Mouse (Mus musculus): ENCODE measurements around the gene Vps9d1. TPM values are rescaled to one million over a fixed set of nuclear protein-coding genes. Genes with fewer than 3 reads are reported as not detected.

Vps9d1 gene
- 65.3 and 87.9 TPM in 2 replicates for polyA plus RNA-seq (2012)

DNA sequence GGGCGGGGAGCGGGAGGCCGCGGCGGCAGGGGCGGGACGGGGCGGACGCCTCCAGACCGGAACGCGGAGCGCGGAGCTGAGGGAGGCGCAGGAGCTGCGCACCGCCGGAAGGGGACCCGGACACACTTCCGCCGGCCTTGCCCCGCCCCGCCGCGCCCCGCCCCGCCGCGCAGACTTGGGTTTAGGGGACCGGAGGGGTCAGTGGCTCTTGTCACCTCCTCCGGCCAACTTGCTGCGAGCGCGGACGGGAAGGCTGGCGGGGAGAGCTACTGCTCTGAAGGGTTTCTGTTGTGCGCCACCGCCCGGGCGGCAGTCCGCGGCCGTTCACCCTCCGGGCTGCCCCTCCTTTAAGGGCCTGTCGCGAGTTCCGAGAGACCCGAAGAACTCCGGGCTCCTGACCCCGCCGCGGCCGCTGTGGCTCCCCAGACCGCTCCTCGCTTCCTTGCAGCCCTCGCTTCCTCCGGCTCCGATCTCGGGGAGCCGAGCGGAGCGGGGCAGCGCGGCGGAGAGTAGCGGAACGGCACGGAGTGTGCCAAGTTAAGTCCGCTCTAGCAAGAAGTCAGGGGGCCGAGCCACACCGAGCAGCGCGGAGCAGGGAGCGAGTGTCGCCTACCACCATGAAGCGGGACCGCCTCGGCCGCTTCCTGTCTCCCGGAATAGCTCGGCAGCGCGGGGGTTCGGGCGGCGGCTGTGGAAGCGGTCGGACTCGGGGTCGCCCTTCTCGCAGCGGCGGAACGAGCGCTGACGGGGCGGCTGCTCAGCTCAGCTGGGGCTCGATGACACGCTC is at the start of gene Vps9d1, which contains the start of gene Zfp276:
TSS of gene Vps9d1 (minus strand) at position 250 of the 787 bp plus-strand sequence.
TSS of gene Zfp276 (plus strand) at position 97 of the 787 bp plus-strand sequence.
- TF ChIP-seq GATA1 (IDR thresholded peaks at IDR 0.05; ENCODE audit: low read length), result no peak

DNA sequence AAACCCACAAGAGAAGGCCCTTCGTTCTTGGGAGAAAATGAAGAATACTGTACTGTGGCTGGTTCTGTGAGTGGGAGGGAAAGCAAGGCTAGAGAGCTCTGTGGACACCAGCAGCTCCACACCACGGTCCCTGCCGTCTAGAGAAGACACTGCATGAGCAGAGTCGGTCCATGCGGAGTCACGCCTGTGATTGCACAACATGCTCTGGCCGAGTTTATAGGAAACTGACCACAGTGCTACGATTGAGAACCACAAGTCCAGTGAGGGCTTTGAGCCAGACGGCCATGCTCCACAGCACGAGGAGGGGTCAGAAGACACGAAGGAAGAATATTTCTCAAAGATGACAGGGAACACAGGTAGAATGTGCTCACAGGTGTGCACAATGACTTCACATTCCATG is 44.2 kb upstream of the Vps9d1 start:
- no peak for TF ChIP-seq GATA1 (IDR thresholded peaks at IDR 0.05; ENCODE audit: low read length)

DNA sequence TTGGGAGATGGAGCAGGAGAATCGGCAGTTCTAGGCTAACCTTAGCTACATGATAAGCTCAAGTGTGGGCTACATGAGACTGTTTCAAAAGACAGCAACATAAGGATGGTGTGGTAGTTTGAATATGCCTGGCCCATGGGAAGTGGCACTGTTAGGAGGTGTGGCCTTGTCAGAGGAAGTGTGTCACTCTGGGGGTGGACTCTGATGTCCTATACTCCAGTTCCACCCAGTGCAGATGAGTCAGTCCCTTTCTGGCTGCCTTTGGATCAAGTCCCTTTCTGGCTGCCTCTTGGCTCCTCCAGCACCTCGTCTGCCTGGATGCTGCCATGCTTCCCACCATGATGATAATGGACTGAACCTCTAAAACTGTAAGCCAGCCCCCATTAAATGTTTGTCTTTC is 38.6 kb upstream of the Vps9d1 start:
- no peak for TF ChIP-seq GATA1 (IDR thresholded peaks at IDR 0.05; ENCODE audit: low read length)

DNA sequence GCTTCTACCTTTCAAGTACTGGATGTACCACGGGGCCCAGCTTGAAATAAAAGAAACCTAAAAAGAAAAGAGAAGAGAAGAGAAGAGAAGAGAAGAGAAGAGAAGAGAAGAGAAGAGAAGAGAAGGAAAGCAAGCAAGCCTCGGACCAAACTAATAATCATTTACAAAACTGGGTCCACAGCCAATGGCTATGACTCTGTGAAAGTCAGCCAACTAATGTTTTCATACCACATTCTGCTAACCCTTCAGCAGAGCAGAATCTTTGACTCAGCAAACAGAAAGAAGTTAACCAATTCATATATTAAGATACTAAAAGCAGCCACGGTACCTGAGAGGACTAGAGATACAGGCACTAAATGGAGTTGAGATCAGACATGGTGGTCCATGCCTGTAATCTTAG is 38.1 kb upstream of the Vps9d1 start:
- no peak for TF ChIP-seq GATA1 (IDR thresholded peaks at IDR 0.05; ENCODE audit: low read length)

DNA sequence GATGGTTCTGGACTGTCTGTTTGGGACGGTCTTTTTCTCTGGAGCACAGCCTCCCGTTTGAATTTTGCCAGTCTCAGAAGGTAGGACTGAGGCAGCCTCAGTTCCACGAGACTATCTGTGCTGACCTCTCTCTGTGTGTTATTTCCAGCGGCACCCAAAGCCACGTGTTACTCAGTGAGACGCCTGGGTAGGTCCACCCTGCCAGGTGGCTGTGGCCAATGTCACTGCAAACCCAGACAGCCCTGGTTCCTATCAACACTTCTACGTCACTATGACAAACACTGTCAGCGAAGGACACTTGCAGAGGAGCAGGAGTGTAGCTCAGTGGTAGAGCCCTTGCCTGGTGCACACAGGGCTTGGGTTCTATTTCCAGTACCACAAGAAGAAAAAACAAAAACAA is 37.6 kb upstream of the Vps9d1 start:
- TF ChIP-seq GATA1 (IDR thresholded peaks at IDR 0.05; ENCODE audit: low read length), result no peak

DNA sequence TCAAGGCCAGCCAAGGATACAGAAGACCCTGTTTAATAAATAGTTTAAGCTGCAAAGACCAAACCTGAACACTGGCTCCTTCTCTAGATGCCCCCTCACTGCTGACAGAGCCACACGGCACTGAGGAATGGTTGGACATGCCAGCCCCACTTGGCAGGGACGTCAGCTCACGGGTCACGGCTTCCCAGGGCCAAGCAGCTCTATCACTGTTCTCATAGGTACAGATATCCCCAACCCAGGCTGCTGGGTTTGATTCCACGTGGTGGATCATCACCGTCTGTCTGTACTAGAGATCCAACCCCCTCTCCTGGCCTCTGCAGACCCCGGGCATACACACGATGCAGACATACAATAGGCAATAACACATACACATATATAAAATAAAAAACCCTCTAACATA is 36.5 kb upstream of the Vps9d1 start:
- no peak for TF ChIP-seq GATA1 (IDR thresholded peaks at IDR 0.05; ENCODE audit: low read length)

DNA sequence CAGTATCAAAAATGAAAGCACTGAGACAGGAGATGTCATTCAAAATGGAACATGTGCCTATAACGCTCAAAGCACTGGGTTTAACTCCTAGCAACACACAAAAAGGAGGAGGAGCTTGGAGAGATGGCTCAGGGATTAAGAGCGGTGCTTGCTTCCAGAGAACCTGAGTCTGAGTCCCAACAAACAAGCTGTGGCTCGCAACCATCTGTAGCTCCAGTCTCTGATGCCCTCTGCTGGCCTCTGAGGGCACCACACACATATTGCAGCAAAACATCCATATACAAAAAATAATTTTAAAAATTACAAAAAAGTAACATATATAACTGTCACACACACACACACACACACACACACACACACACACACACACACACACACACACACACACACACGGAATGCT is 36.0 kb upstream of the Vps9d1 start:
- no peak for TF ChIP-seq GATA1 (IDR thresholded peaks at IDR 0.05; ENCODE audit: low read length)

DNA sequence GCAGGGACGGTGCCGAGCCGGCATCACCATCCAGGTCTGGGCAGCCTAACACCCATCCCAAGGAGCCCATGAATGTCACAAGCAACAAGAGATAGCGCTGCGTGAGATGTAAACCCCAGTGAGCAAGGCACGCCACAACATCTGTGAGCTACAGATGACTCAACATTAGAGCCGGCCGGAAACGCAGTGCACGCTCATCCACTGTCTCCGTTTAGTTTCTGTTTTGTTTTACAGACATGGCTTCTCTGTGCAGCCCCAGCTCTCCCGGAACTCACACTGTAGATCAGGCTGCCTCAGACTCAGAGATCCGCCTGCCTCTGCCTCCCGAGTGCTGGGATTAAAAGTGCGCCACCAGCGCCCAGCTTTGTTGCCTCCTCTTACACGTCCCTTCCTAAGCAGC is 33.2 kb upstream of the Vps9d1 start:
- no peak for TF ChIP-seq GATA1 (IDR thresholded peaks at IDR 0.05; ENCODE audit: low read length)

DNA sequence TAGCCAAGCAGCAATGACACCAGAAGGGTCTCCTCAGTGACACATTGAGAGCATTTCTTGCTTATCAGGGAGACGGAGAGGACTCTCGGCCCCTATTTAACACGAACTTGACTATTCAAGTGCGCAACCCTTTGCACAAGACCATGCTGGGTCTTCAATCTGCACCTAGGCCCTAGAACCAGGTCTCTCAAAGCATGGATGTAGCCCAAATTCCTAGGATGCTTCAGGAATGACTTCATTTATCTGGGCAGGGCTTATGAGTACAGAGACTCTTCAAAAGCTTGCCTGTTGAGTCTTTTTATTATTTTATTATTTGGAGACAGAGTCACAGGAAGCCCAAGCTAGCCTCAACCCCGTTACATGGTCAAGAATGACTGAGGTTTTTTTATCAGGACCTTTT is 30.3 kb upstream of the Vps9d1 start:
- TF ChIP-seq GATA1 (IDR thresholded peaks at IDR 0.05; ENCODE audit: low read length), result no peak

DNA sequence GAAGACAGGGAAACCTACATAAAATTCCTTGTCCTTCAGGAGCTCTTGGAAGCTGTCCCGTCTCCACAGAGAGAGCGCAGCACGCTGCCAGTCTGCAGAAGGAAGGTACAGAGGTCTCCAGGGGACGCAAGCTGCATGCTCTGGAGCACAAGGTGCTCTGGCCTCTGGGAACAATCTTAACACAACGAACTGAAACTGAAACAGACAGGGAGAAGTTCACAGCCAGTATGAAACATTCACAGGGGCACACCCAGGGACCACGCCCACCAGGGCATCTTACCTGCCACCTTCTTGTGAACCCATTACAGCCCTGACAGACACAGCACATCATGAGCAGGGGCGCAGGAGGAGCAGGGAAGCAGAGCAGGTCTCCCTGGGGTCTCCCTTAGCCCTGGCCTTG is 29.8 kb upstream of the Vps9d1 start:
- TF ChIP-seq GATA1 (IDR thresholded peaks at IDR 0.05; ENCODE audit: low read length), result no peak

DNA sequence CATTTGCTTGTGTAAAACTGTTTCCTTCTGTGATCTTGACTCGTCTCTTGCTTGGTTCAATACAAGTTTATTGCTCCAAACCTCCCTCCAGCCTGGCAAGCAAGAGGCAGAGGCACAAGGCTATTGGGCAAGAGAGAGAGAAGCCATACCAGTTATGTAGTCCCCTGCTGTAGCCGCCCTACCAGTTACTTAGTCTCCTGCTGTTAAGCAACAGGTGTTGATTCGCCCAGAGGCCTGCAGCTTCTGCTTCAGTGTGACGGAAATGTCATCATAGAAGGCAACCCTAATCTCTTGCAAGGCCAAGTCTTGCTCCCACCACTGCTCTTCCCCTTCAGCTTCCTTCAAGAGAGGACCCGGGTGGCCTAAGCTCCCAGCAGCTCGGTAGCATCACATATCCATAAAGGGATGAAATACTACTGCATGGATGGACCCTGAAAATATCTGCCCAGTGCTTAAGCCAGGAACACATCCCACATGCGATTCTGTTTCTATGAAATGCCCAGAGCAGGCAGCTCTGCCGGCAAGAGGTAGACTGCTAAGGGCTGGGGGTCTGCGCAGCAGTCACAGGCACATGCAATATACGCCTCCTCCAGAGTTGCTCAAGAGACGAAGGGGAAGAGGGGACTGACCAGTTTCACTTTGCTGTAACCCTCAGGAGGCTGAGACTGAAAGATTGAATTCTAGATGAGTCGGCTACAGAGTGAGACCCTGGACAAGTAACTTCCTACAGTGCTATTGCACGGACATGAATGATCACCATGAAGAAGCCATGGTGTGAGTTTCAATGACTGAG is 26.4 kb upstream of the Vps9d1 start:
- TF ChIP-seq GATA1 (IDR thresholded peaks at IDR 0.05; ENCODE audit: low read length), result no peak

DNA sequence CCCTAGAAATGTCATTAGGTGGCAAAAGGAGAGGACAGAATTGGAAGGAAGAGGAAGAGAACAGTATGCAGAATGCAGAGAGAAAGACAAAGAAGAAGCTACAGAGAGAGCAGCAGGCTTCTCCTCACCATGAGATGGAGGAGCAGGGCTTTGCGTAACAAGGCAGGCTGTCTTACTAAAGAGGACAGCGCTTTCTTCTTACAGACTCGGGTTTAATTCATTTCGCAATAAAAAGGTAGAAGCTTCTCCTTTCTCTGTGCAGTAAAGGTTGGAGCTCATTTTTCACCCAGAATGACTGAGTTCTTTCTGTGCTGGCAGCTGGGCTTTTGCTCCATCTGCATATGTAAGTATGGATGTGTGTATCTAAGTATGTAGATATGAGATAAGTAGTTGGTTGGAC is 25.7 kb upstream of the Vps9d1 start:
- TF ChIP-seq GATA1 (IDR thresholded peaks at IDR 0.05; ENCODE audit: low read length), result no peak

DNA sequence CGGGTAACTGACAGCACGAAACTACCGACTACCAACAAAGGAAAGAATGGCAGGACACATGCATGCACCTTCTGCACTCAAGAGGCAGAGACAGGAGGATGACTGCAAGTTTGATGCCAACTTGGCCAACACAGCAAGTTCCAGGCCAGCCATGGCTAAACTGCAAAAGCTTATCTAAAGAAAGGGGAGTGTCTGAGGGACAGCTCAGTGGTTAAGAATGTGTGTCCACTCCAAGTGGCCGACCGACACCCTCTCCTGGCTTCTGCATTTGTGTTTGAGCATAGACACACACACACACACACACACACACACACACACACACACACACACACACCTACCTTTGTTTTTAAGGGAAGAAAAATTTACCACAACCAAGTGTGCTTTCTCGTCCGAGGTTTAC is 24.3 kb upstream of the Vps9d1 start:
- TF ChIP-seq GATA1 (IDR thresholded peaks at IDR 0.05; ENCODE audit: low read length), result no peak

DNA sequence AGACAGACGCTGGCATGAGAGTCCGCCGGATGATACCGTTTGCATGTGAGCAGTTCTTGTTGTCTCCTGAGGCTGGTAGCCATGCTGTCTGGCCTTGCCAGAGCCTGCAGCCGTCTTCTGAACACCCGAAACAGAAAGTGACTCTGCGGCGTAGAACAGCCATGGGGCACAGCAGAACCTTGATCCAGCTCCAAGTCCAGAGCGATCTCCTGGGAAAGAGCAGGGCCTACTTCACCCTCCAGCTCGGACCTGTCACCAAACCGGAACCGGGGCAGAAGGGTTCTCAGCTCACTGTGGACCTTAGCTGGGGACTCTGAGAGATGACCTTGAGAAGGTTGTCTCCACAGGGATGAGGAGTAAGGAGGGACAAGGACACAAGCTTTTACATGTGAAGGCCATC is 20.9 kb upstream of the Vps9d1 start:
- TF ChIP-seq GATA1 (IDR thresholded peaks at IDR 0.05; ENCODE audit: low read length), result no peak

DNA sequence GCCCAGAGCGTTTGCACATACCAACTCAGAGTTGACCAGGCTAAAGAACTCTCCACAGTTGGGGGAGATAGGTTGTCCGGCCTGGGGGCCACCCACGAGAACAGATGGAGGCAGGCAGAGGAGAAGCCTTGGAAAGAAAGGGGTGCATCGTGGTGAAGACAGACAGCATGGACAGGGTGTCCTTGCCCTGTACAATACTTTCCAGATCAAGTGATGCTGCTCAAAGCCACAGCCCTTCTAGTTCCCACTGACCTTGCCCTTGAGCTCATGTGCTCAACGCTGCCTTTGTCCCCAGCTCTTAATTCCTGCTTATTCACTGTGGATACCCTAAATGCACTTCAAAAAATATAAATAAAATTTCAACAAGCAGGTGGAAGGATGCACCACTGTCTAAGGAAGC is 20.3 kb upstream of the Vps9d1 start:
- no peak for TF ChIP-seq GATA1 (IDR thresholded peaks at IDR 0.05; ENCODE audit: low read length)

DNA sequence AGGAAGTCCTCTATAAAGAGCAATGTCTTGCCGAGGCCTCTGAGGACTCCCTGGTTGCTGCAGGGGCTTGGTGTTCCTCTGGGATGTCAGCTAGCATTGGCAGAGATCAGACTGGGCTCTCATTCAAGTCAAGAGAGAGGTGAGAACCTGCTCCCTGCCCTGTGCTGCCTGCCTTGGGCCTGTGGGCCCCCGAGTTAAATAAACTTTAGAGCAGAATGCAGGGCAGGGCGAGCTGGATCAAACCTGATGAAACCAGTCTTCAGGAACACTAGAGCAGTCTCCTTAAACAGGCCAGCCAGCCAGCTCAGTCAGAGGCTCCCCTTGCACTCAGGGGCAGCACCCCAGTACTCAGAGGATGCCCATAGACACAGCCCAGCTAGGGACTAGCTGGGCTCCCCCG is 17.8 kb upstream of the Vps9d1 start:
- TF ChIP-seq GATA1 (IDR thresholded peaks at IDR 0.05; ENCODE audit: low read length), result no peak

DNA sequence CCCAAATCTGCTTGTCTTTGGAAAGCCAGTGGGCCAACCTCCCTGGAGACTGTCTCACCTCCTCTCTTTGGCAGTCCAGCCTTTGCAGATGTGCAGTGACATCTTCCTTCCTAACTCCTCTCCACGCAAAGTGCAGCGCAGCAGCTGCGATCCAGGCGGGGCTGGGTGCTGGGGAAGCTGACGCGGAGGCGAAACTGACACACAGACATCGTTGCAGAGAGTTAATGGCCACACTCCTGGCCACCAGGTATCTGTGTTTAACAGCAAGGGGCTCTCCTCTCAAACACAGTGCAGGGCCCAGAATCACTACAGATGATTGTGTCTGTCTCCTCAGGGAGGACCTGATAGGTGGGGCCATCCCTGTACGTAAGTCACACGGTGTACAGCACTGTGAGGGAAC is 17.0 kb upstream of the Vps9d1 start:
- TF ChIP-seq GATA1 (IDR thresholded peaks at IDR 0.05; ENCODE audit: low read length), result no peak

Data from G1E-ER4 (cell line).